Mouse (Mus musculus) adrenal gland, adult 2 months (tissue): ENCODE measurements at regions not wholly inside any gene's neighbourhood (a gene's known extent, or its start where the extent isn't known, plus 50 kb on each side); places are given as distances from the start of the nearest gene placed in this dataset.
"Not testable (repeated sequence)": the region's sequence is repeated elsewhere in the genome, so short reads cannot be mapped to it uniquely, and the experiment has no call there.

Source experiments
- DNase-seq: peaks from one replicate; pipeline ENCODE4 v3.0.0; 2021

GRCm38 (mm10) chr14:17057355-17057754 is 238.4 kb upstream of the Rarb start:
- DNase-seq, result no peak

- DNase-seq, result no peak
Measured at GRCm38 (mm10) chr14:17055741-17056140, 236.8 kb upstream of the Rarb start.

GRCm38 (mm10) chr14:17054381-17054780 is 235.4 kb upstream of the Rarb start:
- DNase-seq, result no peak

GRCm38 (mm10) chr14:17046808-17047207 is 227.9 kb upstream of the Rarb start:
- no peak for DNase-seq

GRCm38 (mm10) chr14:17045426-17046132 is 226.6 kb upstream of the Rarb start:
- no peak for DNase-seq

- no peak for DNase-seq
Measured at GRCm38 (mm10) chr14:17020603-17021356, 201.8 kb upstream of the Rarb start.

- DNase-seq, result no peak
Measured at GRCm38 (mm10) chr14:17012931-17013330, 194.0 kb upstream of the Rarb start.

- DNase-seq, result no peak
Measured at GRCm38 (mm10) chr14:17012200-17012599, 193.2 kb upstream of the Rarb start.

- no peak for DNase-seq
Measured at GRCm38 (mm10) chr14:17005194-17006018, 186.4 kb upstream of the Rarb start.

- DNase-seq, result no peak
Measured at GRCm38 (mm10) chr14:17004714-17005113, 185.8 kb upstream of the Rarb start.

GRCm38 (mm10) chr14:16996716-16997115 is 177.8 kb upstream of the Rarb start:
- no peak for DNase-seq

- not testable (repeated sequence) for DNase-seq
Measured at GRCm38 (mm10) chr14:16970911-16971310, 152.0 kb upstream of the Rarb start.

GRCm38 (mm10) chr14:16964717-16965391 is 145.9 kb upstream of the Rarb start:
- no peak for DNase-seq

- no peak for DNase-seq
Measured at GRCm38 (mm10) chr14:16962216-16962826, 143.4 kb upstream of the Rarb start.

GRCm38 (mm10) chr14:16957802-16958201 is 138.8 kb upstream of the Rarb start:
- DNase-seq, result peak; percentile 66

- DNase-seq, result no peak
Measured at GRCm38 (mm10) chr14:16954511-16955443, 135.8 kb upstream of the Rarb start.

- no peak for DNase-seq
Measured at GRCm38 (mm10) chr14:16948736-16949135, 129.8 kb upstream of the Rarb start.

- peak; percentile 32 for DNase-seq
Measured at GRCm38 (mm10) chr14:16944441-16944840, 125.5 kb upstream of the Rarb start.

GRCm38 (mm10) chr14:16943531-16943930 is 124.6 kb upstream of the Rarb start:
- DNase-seq, result peak; percentile 67

- DNase-seq, result peak; percentile 23
Measured at GRCm38 (mm10) chr14:16927136-16927535, 108.2 kb upstream of the Rarb start.
